Mouse (Mus musculus) gastrocnemius, adult 2 months (tissue): Measurements from ENCODE around the gene Tnni2. TPM values are rescaled to one million over a fixed set of nuclear protein-coding genes. Genes with fewer than 3 reads are reported as not detected.

Experiments used
- DNase-seq: peaks from one replicate; pipeline ENCODE4 v3.0.0; 2022
- H3K27ac ChIP-seq: fragments of 200-600 bp; 2 replicates; pipeline ENCODE4 v1.8.1; 2022; ENCODE audit warnings: mild to moderate bottlenecking
- H3K4me3 ChIP-seq: fragments of 200-600 bp; 2 replicates; pipeline ENCODE4 v1.8.1; 2022; ENCODE audit warnings: mild to moderate bottlenecking, moderate library complexity
- CTCF ChIP-seq: fragments of 200-600 bp; IDR thresholded peaks from 2 replicates; pipeline ENCODE4 v1.8.1; 2022; ENCODE audit warnings: antibody characterized with exemption, mild to moderate bottlenecking, moderate library complexity
- intact Hi-C: fragments of 180-260 bp; cut with DNase I; formaldehyde crosslinking; loops from one replicate; pipeline ENCODE4 v1.15.1; 2025
- total RNA-seq, 2 experiments: library from RNA; stranded (reverse); gene quantifications; 2 replicates each; pipeline ENCODE4 v1.2.3; 2021

Gene Tnni2
- total RNA-seq, 2 experiments from 2014 or later: 15,929 to 19,962 TPM

- intact Hi-C loops: loop anchor here (2.0 kb wide), 1 partner anchor 146 kb away; no protein-coding TSS in a partner anchor
- H3K27ac ChIP-seq: peak within 1 kb of the TSS; percentile 48; the same call in 1 of the 2 replicates
- DNase-seq: no peak
- TF ChIP-seq CTCF: no peak
- no peak within 1 kb of the TSS for H3K4me3 ChIP-seq
These were observed 7.3 kb upstream of the Tnni2 start, which contains the start of gene Syt8 for GRCm38 (mm10) chr7:142434137-142434865. Gene Syt8 (plus strand): TSS chr7:142434850.

- 0 out of 2 replicates have a peak overlapping the region, but pooled peaks have one; percentile 48 for H3K27ac ChIP-seq
- intact Hi-C loops: loop anchor here (2.0 kb wide), 1 partner anchor 145 kb away; no protein-coding TSS in a partner anchor
- TF ChIP-seq CTCF: peak; percentile 92
These were observed 6.1 kb upstream of the Tnni2 start for GRCm38 (mm10) chr7:142435524-142435923.

GRCm38 (mm10) chr7:142437324-142437723 is 4.3 kb upstream of the Tnni2 start:
- H3K4me3 ChIP-seq: no peak overlapping the region
- intact Hi-C loops: no loop called here
- H3K27ac ChIP-seq: peak overlapping the region; percentile 49; the same call in 1 of the 2 replicates
- peak; percentile 34; the same call in 1 of the 2 replicates for TF ChIP-seq CTCF
- peak; percentile 63 for DNase-seq

More at GRCm38 (mm10) chr7:142435524-142435923, 6.1 kb upstream of the Tnni2 start:
- DNase-seq: peak; percentile 59
- H3K4me3 ChIP-seq: no peak overlapping the region

GRCm38 (mm10) chr7:142439966-142440365 is 1.6 kb upstream of the Tnni2 start:
- H3K4me3 ChIP-seq: peak overlapping the region; percentile 82
- TF ChIP-seq CTCF: no peak
- DNase-seq: peak; percentile 86
- intact Hi-C loops: no loop called here
- peak overlapping the region; percentile 98 for H3K27ac ChIP-seq

GRCm38 (mm10) chr7:142440657-142441114 is 922 bp upstream of the Tnni2 start:
- Histone ChIP-seq H3K4me3 (peak overlapping the region; percentile 82), H3K27ac (peak overlapping the region; percentile 98)
- peak; percentile 85 for DNase-seq
- TF ChIP-seq CTCF: peak; percentile 81
- intact Hi-C loops: loop anchor here (1.0 kb wide), 1 partner anchor 56 kb away; no protein-coding TSS in a partner anchor

- TF ChIP-seq CTCF: no peak
- intact Hi-C loops: no loop called here
- DNase-seq: peak; percentile 83
- Histone ChIP-seq H3K27ac (peak overlapping the region; percentile 98), H3K4me3 (peak overlapping the region; percentile 82)
These were observed 686 bp downstream of the Tnni2 start for GRCm38 (mm10) chr7:142442081-142442907.

GRCm38 (mm10) chr7:142442908-142443420 is 1.4 kb downstream of the Tnni2 start:
- DNase-seq: peak; percentile 51
- peak overlapping the region; percentile 98 for H3K27ac ChIP-seq
- peak overlapping the region; percentile 82 for H3K4me3 ChIP-seq
- intact Hi-C loops: no loop called here
- TF ChIP-seq CTCF: no peak

- H3K27ac ChIP-seq: peak overlapping the region; percentile 98
- DNase-seq: peak; percentile 79
- intact Hi-C loops: no loop called here
- peak overlapping the region; percentile 82 for H3K4me3 ChIP-seq
- no peak for TF ChIP-seq CTCF
These were observed 1.9 kb downstream of the Tnni2 start for GRCm38 (mm10) chr7:142443474-142443873.

- no peak for DNase-seq
These were observed 2.6 kb downstream of the Tnni2 start for GRCm38 (mm10) chr7:142444171-142444570.

GRCm38 (mm10) chr7:142445324-142445723 is 3.7 kb downstream of the Tnni2 start:
- H3K4me3 ChIP-seq: peak overlapping the region; percentile 82
- intact Hi-C loops: no loop called here
- no peak for TF ChIP-seq CTCF
- no peak for DNase-seq
- peak overlapping the region; percentile 98 for H3K27ac ChIP-seq

More at GRCm38 (mm10) chr7:142444171-142444570, 2.6 kb downstream of the Tnni2 start:
- intact Hi-C loops: no loop called here
- Histone ChIP-seq H3K4me3 (peak overlapping the region; percentile 82), H3K27ac (peak overlapping the region; percentile 98)
- TF ChIP-seq CTCF: no peak

- peak; percentile 53 for DNase-seq
- intact Hi-C loops: no loop called here
- Histone ChIP-seq H3K27ac (peak overlapping the region; percentile 98), H3K4me3 (no peak overlapping the region)
- TF ChIP-seq CTCF: no peak
These were observed 4.7 kb downstream of the Tnni2 start for GRCm38 (mm10) chr7:142446264-142446663.

- DNase-seq: peak; percentile 19
- no peak overlapping the region; the same call in 1 of the 2 replicates for H3K27ac ChIP-seq
- no peak for TF ChIP-seq CTCF
- intact Hi-C loops: no loop called here
- H3K4me3 ChIP-seq: no peak overlapping the region
These were observed 7.5 kb downstream of the Tnni2 start for GRCm38 (mm10) chr7:142449038-142449617.
